Mouse (Mus musculus) lung, postnatal 10 days (tissue): Measurements from ENCODE around the gene OR5BS1P.
"Not testable (repeated sequence)": the region's sequence is repeated elsewhere in the genome, so short reads cannot be mapped to it uniquely, and the experiment has no call there.

Experiments
- DNase-seq: peaks from one replicate; pipeline ENCODE4 v3.0.0; 2021

The OR5BS1P gene

DNA sequence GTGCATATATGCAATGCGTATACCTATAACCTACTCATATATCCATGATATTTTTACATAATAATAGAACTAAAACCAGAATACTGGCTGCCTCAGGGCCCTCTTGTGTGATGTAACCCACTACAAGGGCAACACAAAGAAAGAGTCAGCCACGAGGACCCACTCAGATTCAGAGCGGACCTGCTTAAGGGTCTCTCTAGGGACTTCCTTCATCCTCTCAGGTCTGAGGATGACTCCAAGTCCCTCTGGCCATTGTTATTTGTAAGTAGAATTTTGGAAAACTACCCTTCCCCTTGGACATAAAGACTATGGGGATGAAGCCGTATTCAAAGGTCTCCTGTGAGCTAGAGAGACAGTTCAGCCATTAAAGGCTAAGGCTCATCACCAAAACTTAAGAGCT, at the start of gene OR5BS1P:
Gene OR5BS1P, plus strand, starts transcription at position 301 of the 400 bp plus-strand sequence.
- DNase-seq: no peak

GRCm38 (mm10) chr15:98420897-98421296, 48.8 kb upstream of the OR5BS1P start:
- DNase-seq: no peak

GRCm38 (mm10) chr15:98424326-98424725, 45.4 kb upstream of the OR5BS1P start:
- peak; percentile 16 for DNase-seq

GRCm38 (mm10) chr15:98424753-98425152, 44.9 kb upstream of the OR5BS1P start:
- no peak for DNase-seq

GRCm38 (mm10) chr15:98425188-98425587, 44.5 kb upstream of the OR5BS1P start:
- no peak for DNase-seq

- DNase-seq: not testable (repeated sequence)
These were observed 38.8 kb upstream of the OR5BS1P start, which contains the start of gene Olfr282 for GRCm38 (mm10) chr15:98430925-98431324. TSS of gene Olfr282 (plus strand) at chr15:98431225.

GRCm38 (mm10) chr15:98444561-98444960, 25.1 kb upstream of the OR5BS1P start:
- DNase-seq: no peak

GRCm38 (mm10) chr15:98448521-98448920, 21.2 kb upstream of the OR5BS1P start:
- DNase-seq: peak; percentile 58

- DNase-seq: no peak
These were observed 17.4 kb upstream of the OR5BS1P start, which contains the start of gene Olfr281 for GRCm38 (mm10) chr15:98452288-98452687. TSS of gene Olfr281 (plus strand) at chr15:98452588.

DNA sequence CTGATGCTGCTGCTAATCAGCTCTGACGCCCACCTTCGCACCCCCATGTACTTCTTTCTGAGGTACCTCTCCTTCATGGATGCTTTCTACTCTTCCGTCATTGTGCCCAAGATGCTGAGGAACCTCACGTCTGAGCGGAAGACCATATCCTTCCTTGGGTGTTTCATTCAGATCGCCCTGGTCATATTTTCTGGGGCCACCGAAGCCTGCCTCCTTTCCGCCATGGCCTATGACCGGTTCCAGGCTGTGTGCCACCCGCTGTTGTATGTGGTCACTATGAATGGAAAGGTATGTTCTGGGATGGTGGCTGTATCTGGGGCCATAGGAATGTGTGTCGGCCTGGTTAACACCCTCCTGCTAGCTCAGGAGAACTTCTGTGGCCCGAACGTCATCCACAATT, 1.8 kb downstream of the OR5BS1P start:
- DNase-seq: no peak

GRCm38 (mm10) chr15:98474958-98475357, 5.3 kb downstream of the OR5BS1P start:
- no peak for DNase-seq

DNA sequence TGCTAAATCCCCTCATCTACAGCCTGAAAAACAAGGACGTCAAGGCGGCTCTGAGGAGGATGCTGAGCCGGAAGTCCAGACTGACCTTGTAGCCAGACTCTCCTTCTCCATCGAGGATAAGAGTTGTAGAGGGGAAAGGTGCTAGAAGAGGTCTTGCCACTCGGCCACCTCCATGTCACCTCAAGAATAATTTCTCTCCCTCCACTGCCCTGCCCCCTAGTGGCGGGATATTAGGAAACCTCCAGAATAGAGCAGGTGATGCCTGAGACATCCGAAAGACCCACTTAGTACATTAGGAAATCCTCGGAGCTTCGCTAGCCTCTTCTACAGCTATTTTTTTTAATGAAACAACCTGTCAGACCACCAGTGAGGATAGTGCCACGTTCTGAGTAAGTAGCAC, 5.7 kb downstream of the OR5BS1P start:
- DNase-seq: peak; percentile 73

GRCm38 (mm10) chr15:98476281-98476680, 6.6 kb downstream of the OR5BS1P start:
- DNase-seq: no peak

GRCm38 (mm10) chr15:98479568-98480102, 9.9 kb downstream of the OR5BS1P start:
- DNase-seq: no peak

DNA sequence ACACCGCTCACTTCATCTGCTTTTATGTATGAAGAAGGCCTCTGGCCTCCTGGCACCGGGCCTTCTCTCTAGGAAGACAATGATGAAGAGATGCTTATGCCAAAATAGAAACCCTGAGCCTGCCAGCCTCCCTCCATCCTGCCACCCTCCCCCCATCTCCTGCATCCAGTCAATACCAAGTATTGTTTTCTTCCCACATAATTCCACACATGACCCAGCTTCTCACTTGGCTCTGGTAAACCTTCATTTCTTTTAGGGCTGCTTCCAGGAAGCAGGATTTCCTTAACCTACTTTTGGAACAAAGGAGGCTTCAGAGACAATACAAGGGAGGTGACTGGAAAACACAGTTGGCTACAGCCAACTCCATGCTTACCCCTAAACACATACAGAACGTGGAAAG, 13.0 kb downstream of the OR5BS1P start, which contains the start of gene Lalba:
Gene Lalba, minus strand, starts transcription at position 21 of the 400 bp plus-strand sequence.
- DNase-seq: peak; percentile 67

GRCm38 (mm10) chr15:98483907-98484886, 14.5 kb downstream of the OR5BS1P start:
- DNase-seq: peak; percentile 71

- DNase-seq: no peak
These were observed 16.8 kb downstream of the OR5BS1P start for GRCm38 (mm10) chr15:98486433-98487021.

GRCm38 (mm10) chr15:98491332-98491731, 21.6 kb downstream of the OR5BS1P start:
- peak; percentile 57 for DNase-seq

DNA sequence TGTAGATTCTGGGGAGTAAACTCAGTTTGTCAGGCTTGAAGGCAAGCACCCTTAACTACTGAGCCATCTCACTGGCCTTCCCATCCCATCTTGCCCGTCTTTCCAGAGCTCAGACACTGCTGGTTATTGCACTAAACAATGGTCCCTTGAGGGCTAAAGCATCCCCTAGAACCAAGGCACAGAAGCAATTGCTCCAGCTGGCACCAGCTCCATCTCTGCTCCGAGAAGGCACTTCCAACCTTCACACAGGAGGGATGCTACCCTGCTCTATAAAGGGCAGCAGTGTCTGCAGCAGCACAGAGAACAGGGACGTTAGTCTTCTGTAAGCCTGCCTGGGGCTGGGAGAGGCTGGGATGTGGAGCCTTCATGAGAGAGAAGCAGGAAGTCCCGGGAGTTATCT, 22.4 kb downstream of the OR5BS1P start, which contains the start of gene Olfr279:
Gene Olfr279, plus strand, starts transcription at position 301 of the 400 bp plus-strand sequence.
- no peak for DNase-seq

DNA sequence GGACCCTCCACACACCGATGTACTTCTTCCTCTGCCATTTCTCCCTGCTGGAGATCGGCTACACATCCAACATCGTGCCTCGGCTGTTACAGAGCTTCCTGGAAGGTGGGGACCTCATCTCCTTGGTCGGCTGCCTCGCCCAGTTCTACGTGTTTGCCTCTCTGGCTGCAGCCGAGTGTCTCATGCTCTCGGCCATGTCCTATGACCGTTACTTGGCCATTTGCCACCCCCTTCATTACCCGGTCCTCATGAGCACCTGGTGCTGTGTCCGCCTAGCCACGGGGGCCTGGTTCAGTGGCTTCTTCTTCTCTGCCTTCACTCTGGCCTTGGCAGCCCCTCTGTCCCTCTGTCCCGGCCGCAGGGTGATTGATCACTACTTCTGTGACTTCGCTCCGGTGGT, 27.9 kb downstream of the OR5BS1P start:
- DNase-seq: no peak

GRCm38 (mm10) chr15:98503317-98503716, 33.6 kb downstream of the OR5BS1P start:
- no peak for DNase-seq

DNA sequence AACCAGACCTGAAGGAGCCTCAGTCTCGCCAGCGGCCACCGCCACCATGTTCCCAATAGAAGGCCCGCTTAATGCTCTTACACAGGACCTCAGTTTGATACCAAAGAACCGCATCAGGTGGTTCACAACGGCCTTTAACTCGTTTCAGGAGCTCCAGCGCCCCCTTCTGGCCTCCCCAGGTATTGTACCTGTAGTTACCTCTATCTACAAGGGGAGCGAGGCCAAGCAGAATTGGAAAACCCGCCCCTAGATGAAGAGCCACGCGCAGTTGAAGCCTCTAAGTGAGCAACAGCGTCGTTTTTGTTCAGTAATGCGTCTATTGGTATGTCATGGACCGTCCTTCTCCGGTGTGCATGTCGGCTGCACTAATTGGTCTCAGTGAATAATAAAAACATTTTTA, 34.8 kb downstream of the OR5BS1P start:
- peak; percentile 84 for DNase-seq

- no peak for DNase-seq
These were observed 36.7 kb downstream of the OR5BS1P start for GRCm38 (mm10) chr15:98506253-98506957.
